Mouse (Mus musculus) liver, embryonic 14.5 days (tissue): ENCODE data around the gene Gabarap.

Experiments used
- CTCF ChIP-seq: IDR thresholded peaks from 2 replicates; pipeline ENCODE4 v1.5.1; 2016; ENCODE audit warnings: antibody characterized with exemption, low read depth, control low read depth
- EP300 ChIP-seq: IDR thresholded peaks from 2 replicates; pipeline ENCODE4 v1.6.1; 2016; ENCODE audit warnings: antibody characterized with exemption, low read depth

- no peak for TF ChIP-seq CTCF
- no peak for TF ChIP-seq EP300
Measured at GRCm38 (mm10) chr11:69970775-69971174, 20.2 kb upstream of the Gabarap start.
